Mouse (Mus musculus) embryo, embryonic 10 days (tissue): Measurements from ENCODE around the gene Ets1.

ENCODE experiments used
- DNase-seq: peaks from one replicate; pipeline ENCODE4 v3.0.0-alpha.2; 2015; ENCODE audit warnings: low spot score

The Ets1 gene

GRCm38 (mm10) chr9:32616516-32617429 lies 19.2 kb upstream of the Ets1 start:
- no peak for DNase-seq

- no peak for DNase-seq
Observed at GRCm38 (mm10) chr9:32617430-32617768, 18.6 kb upstream of the Ets1 start.

DNA sequence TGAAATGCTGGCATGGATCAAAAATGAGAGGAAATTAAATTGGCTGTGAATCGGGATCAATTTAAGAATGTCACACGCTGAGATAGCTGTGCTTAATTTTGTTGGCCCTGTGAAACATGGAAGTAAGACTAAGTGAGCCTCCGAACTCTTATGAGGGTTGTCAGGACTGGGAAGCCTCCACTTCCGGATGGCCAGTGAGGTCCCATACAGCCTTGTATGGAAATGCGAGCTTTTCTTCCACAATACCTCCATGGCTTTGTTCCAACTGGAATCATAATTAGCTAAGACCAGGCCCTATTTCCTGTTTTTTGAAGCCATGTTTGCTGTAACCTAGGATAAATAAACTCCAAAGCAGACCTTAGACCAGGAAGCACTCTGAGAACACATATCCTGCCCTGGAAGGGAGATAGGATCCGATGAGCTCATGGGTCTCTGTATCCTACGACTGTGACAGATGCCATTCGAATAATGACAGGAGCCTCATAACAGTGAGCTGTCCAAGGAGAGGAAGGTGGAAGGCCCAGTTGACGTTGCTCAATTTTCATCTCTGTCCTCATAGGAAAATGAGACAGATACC lies 17.4 kb upstream of the Ets1 start:
- DNase-seq, result no peak

- DNase-seq, result no peak
Observed at GRCm38 (mm10) chr9:32619661-32620060, 16.4 kb upstream of the Ets1 start.

- no peak for DNase-seq
Observed at GRCm38 (mm10) chr9:32620446-32620845, 15.6 kb upstream of the Ets1 start.

DNA sequence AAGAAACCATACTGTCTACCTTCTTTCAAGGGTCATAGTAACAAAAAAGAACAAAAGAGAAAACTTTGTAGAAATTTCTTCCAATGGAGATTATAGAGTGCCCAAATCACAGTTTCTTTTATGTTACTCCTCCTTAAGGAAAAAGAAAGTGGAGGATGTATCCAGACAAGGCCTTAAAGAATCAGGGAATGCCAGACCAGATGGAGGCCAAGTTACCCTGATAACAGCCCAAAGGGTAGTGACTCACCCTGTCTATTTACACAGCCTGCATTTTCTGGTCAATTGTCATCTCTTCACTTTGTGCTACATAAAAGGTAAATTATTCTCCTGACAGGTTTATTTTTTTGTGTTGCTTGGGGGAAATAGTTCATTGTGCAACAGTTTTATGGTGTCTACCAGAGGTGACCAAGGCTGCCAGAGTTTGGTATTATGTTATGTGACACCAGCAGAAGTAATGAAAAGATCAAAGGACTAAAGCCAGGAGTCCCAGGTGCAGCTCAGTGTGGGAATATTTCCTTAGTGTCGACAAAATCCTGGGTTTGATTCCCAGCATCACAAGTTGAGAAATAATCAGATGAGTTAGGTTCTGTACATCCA lies 6.5 kb upstream of the Ets1 start:
- DNase-seq, result no peak

DNA sequence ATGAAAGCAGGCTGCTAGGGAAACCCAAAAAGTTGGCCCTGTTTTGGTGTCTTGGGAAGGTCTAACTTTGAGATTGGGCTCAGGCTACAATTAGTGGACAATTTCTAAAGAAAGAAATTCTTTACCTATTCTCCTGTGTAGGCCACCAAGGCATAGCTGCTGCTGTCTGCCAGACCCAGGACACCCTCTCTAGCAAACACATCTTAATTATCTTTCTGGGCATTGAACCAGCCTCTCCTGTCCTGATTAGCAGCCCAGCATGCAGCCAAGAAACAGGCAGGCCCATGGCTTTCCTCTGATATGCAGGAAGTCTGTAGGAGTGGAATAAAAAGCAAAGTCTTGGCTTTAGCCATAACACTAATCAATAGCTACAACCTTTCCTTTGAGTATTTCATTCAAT lies 4.7 kb upstream of the Ets1 start:
- no peak for DNase-seq

- no peak for DNase-seq
Observed at GRCm38 (mm10) chr9:32632237-32632636, 3.8 kb upstream of the Ets1 start.

DNA sequence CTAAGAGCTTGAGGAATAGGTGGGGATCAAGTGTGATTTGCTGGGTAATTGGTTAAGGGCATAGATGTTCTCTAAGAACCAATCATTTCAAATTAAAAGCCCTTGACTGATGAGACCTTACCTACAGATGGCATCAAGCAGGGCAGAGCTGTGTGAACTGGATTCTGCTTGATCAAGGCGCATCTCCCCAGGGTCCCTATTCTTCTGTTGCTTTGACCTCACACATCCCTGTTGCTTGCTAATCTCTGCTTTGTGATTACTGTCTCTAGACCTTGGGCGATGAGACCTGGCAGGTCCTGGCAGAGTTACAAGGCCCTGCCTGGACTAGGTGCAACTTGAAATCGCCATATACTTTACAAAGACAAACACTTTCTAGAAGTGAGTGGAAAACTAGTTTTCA lies 9.0 kb downstream of the Ets1 start:
- DNase-seq, result no peak

DNA sequence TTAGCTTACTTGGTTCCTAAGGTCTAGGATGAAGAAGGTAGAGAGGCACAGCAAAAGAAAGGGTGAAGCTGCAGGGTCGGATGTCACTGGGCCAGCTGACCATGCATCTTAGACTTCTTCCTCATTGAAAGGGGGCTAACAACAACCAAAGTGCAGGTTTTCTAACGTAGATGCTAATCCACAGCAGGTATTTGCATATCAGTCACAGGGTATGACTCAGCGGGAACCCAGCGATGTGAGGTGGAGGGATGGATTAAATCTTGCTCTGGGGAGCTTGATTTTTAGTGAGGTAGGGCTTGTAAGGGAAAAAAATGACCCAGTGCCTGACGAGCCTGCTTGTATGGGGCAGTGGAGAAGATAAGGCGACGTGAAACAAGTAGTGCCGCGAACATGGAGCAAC lies 9.5 kb downstream of the Ets1 start:
- DNase-seq, result no peak

- peak; percentile 45 for DNase-seq
Observed at GRCm38 (mm10) chr9:32646539-32647258, 10.7 kb downstream of the Ets1 start.

DNA sequence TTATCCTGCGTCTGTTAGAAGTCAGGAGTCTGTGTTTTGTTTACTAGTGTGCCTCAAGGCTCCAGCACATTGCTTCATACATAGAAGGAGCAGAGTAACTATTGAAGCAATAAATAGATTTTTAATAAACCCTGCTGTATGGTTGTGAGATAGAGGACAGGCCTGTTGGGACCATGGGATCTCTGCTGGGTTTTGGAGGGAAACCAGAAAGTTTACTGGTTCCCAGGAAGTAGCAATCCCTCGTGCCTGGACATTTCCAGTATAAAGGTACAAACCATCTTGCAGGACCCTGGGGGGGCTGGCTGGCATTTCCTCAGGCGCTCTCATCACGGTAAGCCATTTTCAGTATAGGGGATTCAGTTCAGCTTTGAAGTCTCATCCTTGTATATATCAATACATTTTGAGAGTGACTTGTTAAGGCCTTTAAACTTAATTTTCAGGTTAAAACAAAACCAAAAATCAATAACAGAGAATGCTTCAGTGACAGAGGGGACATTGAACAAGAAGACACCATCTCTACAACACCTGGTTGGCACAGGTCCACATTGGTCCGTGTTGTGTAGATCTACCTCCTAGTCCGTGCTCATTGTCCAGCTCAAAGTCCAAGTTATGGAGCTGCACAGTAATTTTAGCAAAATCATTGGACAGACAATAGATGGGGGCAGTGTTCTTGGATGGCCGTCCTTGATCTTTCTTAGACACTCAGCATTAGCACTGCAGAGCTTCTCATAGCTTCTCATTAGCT lies 11.7 kb downstream of the Ets1 start:
- DNase-seq, result no peak

DNA sequence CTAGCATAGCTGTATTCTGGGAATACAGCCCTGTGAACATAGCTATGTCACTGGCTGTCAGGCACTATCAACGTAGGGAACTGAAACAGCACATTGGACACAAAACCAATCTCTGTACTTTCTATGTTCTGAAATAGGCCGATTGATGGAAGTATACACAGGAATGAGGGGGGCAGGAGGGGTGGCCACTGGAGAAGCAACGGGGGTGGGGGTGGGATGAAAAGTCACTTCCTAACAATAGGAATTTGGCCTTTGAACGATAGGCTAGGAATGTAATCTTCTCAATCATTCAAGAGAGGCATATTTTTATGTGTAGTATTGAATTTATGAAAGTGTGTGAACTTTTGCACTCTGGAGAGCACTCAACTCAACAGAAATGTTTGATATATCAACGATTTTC lies 12.3 kb downstream of the Ets1 start:
- no peak for DNase-seq

DNA sequence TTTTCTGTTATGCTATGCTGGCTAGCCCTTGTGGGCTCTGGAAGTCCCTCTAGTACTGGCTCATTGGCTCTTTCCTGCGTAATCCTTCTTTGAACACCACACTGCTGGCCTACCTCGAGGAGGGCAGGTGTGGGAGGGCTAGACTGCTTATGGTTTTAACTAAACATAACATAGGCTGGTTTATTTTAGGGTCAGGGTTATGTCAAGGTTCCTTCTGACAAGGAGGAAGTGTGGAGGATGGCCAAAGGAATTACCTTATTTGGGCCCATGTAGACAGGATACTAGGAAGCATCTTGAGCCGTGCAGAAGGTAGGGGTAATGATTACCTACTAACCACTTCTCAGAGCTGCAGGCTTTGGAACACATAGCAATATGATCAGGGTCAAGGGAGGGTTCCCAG lies 14.7 kb downstream of the Ets1 start:
- DNase-seq, result no peak

DNA sequence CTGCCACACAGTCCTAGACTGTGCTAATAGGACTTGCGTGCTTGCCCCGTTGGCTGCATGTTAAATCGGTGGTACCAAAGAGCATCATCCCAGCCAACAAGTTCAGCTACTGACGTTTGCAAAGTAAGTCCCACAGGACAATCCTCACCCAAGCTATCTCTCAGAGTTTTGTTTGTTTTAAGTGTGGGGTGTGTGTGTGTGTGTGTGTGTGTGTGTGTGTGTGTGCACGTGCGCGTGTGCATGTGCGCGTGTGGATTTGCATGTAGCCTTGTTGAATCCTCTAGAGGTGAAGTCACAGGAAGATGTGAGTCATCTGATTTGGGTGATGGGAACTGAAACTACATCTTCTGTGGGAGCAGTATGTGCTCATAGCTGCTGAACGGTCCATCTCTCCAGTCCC lies 16.1 kb downstream of the Ets1 start:
- DNase-seq, result no peak

- no peak for DNase-seq
Observed at GRCm38 (mm10) chr9:32654305-32654704, 18.3 kb downstream of the Ets1 start.

GRCm38 (mm10) chr9:32656351-32656844 lies 20.4 kb downstream of the Ets1 start:
- no peak for DNase-seq

- peak; percentile 55 for DNase-seq
Observed at GRCm38 (mm10) chr9:32657124-32657523, 21.1 kb downstream of the Ets1 start.

- DNase-seq, result no peak
Observed at GRCm38 (mm10) chr9:32660406-32660960, 24.5 kb downstream of the Ets1 start.

GRCm38 (mm10) chr9:32661071-32661470 lies 25.1 kb downstream of the Ets1 start:
- DNase-seq, result no peak

DNA sequence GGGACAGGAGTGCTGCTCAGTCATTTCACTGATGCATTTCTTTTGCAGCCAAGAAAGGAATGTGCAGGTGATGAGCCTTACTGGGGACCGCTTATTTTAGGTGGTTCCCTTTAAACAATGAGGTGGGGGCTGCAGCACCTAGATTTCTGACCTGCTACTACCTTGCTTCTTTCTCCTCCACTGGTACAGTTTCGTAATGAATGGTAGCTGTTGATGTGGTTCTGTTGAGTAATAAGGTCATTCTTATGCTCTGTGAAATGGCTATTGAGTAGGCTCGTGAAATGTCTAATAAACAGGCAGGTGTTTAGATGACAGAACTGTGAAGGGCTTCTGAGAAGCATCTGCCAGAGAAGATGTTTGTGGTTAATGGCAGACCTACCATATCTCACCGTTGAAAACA lies 25.5 kb downstream of the Ets1 start:
- DNase-seq, result no peak
